Mouse (Mus musculus) testis, adult 2 months (tissue): ENCODE measurements around the gene Olfr314.
"Not testable (repeated sequence)": the region's sequence is repeated elsewhere in the genome, so short reads cannot be mapped to it uniquely, and the experiment has no call there.

Source experiments
- CTCF ChIP-seq: fragments of 200-500 bp; IDR thresholded peaks from 2 replicates; pipeline ENCODE4 v1.5.1; 2012; ENCODE audit warnings: low read depth, mild to moderate bottlenecking, inconsistent platforms, low read length, moderate library complexity; ENCODE audit not compliant: control insufficient read depth, insufficient read depth, insufficient replicate concordance
- POLR2A ChIP-seq: fragments of 200-500 bp; IDR thresholded peaks from 2 replicates; pipeline ENCODE4 v1.6.1; 2012; ENCODE audit warnings: low read depth, mild to moderate bottlenecking, inconsistent platforms, low read length, moderate library complexity; ENCODE audit not compliant: control insufficient read depth

- not testable (repeated sequence) for TF ChIP-seq CTCF, POLR2A
These were observed 31.9 kb downstream of the Olfr314 start, which contains the start of gene Olfr313 for GRCm38 (mm10) chr11:58814700-58815099.
